Mouse (Mus musculus) bone marrow, adult 2 months (tissue): ENCODE data around the gene Ifna6.
"Not testable (repeated sequence)": the region's sequence is repeated elsewhere in the genome, so short reads cannot be mapped to it uniquely, and the experiment has no call there.

Source experiments
- CTCF ChIP-seq: fragments of 200-500 bp; IDR thresholded peaks from 2 replicates; pipeline ENCODE4 v1.5.1; 2011; ENCODE audit warnings: low read length, control low read depth; ENCODE audit not compliant: control insufficient read depth, insufficient read depth
- POLR2A ChIP-seq: fragments of 200-500 bp; IDR thresholded peaks from 2 replicates; pipeline ENCODE4 v1.6.1; 2011; ENCODE audit warnings: low read depth, mild to moderate bottlenecking, control low read depth, low read length, borderline replicate concordance; ENCODE audit not compliant: control insufficient read depth

GRCm38 (mm10) chr4:88835225-88835624 is 8.0 kb downstream of the Ifna6 start, which contains the start of gene Ifna5:
- not testable (repeated sequence) for TF ChIP-seq POLR2A, CTCF
